Mouse (Mus musculus) frontal cortex, adult (tissue): ENCODE data around the gene Pbx1.

Experiments
- ATAC-seq: cut with Nextera tagmentation; 2 replicates; pipeline ENCODE4 v1.9.2; 2017; ENCODE audit warnings: mild to moderate bottlenecking, moderate library complexity, mixed read lengths; ENCODE audit not compliant: low TSS enrichment

The Pbx1 gene

GRCm38 (mm10) chr1:168268751-168269623, 163.1 kb downstream of the Pbx1 start:
- ATAC-seq = 0 out of 2 replicates have a peak, but pooled peaks have one; percentile 15

- peak; percentile 53 for ATAC-seq
These were observed 163.8 kb downstream of the Pbx1 start for GRCm38 (mm10) chr1:168268224-168268623.

GRCm38 (mm10) chr1:168265594-168266390, 166.3 kb downstream of the Pbx1 start:
- no peak for ATAC-seq

GRCm38 (mm10) chr1:168265090-168265489, 167.0 kb downstream of the Pbx1 start:
- no peak for ATAC-seq

- no peak for ATAC-seq
These were observed 171.7 kb downstream of the Pbx1 start for GRCm38 (mm10) chr1:168260391-168260790.

GRCm38 (mm10) chr1:168258856-168259255, 173.2 kb downstream of the Pbx1 start:
- no peak for ATAC-seq

- peak; percentile 83 for ATAC-seq
These were observed 176.6 kb downstream of the Pbx1 start for GRCm38 (mm10) chr1:168255347-168255908.

GRCm38 (mm10) chr1:168246968-168247724, 184.9 kb downstream of the Pbx1 start:
- ATAC-seq = peak; percentile 54; the same call in 1 of the 2 replicates

GRCm38 (mm10) chr1:168245539-168245938, 186.5 kb downstream of the Pbx1 start:
- ATAC-seq = no peak

GRCm38 (mm10) chr1:168243759-168244158, 188.3 kb downstream of the Pbx1 start:
- ATAC-seq = no peak

GRCm38 (mm10) chr1:168243068-168243467, 189.0 kb downstream of the Pbx1 start:
- ATAC-seq = no peak

- ATAC-seq = no peak
These were observed 190.8 kb downstream of the Pbx1 start for GRCm38 (mm10) chr1:168241316-168241715.

- ATAC-seq = peak; percentile 67
These were observed 191.2 kb downstream of the Pbx1 start for GRCm38 (mm10) chr1:168240846-168241245.

- peak; percentile 21; the same call in 1 of the 2 replicates for ATAC-seq
These were observed 191.7 kb downstream of the Pbx1 start for GRCm38 (mm10) chr1:168240386-168240785.

- no peak for ATAC-seq
These were observed 196.0 kb downstream of the Pbx1 start for GRCm38 (mm10) chr1:168236101-168236500.

- ATAC-seq = no peak
These were observed 197.7 kb downstream of the Pbx1 start for GRCm38 (mm10) chr1:168234355-168234754.

- no peak for ATAC-seq
These were observed 198.9 kb downstream of the Pbx1 start for GRCm38 (mm10) chr1:168233182-168233581.

- ATAC-seq = no peak
These were observed 200.3 kb downstream of the Pbx1 start for GRCm38 (mm10) chr1:168231548-168232429.

- no peak for ATAC-seq
These were observed 201.2 kb downstream of the Pbx1 start for GRCm38 (mm10) chr1:168230858-168231257.

- ATAC-seq = no peak
These were observed 201.9 kb downstream of the Pbx1 start for GRCm38 (mm10) chr1:168230134-168230533.
